Mouse (Mus musculus): ENCODE measurements at regions not wholly inside any gene's neighbourhood (a gene's known extent, or its start where the extent isn't known, plus 50 kb on each side); places are given as distances from the start of the nearest gene placed in this dataset.

DNA sequence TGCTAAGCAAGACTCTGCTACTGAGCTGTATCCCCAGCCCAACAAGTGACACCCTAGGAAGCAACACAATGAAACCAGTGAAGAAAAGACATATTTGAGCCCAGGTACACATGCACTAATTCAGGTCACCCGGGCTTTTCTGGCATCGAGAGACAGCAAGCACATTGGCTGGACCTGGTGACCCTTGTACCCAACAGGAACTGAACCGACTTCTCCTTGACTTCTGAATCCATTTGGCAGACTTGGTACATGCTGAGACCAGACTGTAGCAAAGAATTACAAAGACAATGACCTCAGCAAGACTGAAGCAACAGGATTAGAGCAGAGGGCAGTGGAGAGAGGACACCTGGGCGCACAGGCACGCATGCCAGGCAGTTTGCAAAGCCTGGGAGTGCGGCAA lies 79.1 kb downstream of the Sema4f start:
- DNase-seq (ENCODE audit: low spot score in 2 of 2) = no peak

DNA sequence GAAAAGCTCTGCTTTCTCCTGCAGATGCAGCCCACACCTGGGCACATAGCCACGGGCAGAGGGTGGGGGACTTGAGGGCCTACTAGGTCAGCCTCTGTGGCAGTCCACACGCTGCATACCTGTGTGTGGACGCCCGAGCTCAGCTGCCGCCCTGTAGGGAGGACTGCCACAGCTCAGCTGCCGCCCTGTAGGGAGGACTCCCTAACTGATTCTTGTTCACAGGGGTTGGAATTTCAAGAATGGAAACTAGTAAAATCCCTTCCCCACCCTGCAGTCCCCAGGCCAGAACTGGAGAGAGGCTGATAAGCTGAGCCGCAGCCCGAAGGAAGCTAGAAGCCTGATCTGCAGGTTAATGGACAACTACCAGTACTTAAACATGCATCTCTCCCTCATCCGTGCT lies 82.0 kb upstream of the Hk2 start:
- DNase-seq (ENCODE audit: low spot score in 2 of 2) = no peak

DNA sequence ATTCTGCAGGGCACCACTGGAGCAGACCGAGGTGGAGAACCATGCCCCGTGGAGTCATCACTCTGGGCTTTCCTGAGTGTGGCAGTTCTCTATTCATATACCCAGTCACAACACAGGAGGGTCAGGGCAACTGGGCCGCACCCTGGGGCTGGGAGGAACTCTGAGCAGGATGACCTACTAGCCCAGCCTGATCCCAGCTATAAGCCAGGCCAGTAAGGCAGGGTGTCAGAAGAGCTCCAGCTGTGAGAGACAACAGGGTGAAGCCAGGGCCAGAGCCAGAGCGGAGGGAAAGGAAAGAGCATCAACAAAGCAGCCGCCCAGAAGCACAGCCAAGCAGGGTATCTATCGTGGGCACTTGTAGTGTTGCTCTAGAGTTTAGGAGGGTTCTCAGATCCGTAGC lies 81.1 kb upstream of the Hk2 start:
- DNase-seq (ENCODE audit: low spot score in 2 of 2) = peak in 1 of 2 experiments; percentile 19

DNA sequence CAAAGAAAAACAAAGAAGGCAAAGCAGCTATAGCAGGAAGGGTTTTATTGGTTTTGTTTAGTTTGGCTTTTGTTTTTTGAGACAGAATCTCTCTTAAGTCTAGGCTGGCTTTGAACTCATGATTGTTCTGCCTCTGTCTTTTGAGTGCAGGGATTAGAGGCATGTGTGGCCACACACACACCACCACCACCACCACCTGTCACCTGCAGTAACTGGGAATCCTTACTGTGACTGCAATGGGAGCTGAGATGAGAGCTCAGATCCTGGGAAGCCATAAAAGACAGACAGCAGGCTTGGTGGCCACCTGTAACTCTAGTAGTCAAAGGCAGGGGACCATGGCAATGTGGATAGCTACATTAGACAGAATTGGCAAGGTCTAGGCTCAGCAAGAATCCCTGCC lies 80.5 kb upstream of the Hk2 start:
- no peak for DNase-seq (ENCODE audit: low spot score in 2 of 2)

DNA sequence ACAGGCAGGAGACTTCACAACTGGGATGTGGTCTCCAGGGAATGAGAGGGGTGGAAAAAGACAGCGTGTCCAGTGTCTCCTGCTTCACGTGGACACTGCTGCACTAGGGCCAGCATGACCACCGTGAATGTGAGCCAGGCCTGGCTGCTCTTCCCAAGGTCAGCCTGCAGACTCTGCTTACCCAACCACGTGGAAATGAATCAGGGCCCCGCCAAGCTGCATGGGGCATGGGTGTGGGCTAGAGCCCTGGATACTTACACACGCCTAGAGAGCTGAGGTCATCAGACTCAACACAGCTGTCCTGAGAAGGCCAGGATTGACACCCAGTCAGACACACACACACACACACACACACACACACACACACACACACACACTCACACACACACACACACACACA lies 80.1 kb upstream of the Hk2 start:
- peak; percentile 40 to 62 for DNase-seq (ENCODE audit: low spot score in 2 of 2)

DNA sequence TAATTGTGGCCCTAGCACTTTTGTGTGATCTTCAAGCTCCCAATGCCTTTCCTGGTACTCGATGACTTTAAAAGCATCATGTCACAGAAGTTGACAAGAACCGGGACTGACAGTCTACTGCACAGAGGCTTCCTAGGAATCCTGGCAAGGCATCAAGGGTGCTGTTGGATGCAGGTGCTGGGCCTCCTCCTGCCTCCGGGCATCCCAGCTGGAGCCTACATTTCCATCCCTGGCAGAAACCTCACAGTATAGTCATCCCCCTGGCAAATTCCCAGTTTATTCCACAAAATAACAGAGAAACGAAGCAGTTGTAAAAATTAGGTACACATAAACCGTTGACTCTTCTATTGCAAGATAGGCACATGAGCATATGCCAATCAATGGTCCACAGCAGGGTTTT lies 78.8 kb upstream of the Hk2 start:
- no peak for DNase-seq (ENCODE audit: low spot score in 2 of 2)

DNA sequence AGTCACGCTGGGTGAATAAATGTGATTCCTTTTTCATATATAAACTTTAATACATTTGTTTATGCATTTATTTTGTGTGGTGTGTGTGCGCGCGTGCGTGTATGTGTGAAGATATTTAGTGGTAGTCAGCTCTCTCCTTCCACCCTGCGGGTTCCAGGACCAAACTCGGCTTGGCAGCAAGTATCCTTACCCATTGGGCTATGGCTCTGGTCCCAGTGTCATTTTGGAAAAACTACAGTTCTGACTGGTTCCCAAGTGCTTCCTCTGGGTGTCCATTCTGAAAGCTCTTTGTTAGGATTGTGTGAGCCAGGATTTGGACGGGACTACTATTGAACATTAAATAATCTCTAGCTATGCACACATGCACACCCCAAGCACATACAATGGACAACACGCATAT lies 76.3 kb upstream of the Hk2 start:
- no peak for DNase-seq (ENCODE audit: low spot score in 2 of 2)

DNA sequence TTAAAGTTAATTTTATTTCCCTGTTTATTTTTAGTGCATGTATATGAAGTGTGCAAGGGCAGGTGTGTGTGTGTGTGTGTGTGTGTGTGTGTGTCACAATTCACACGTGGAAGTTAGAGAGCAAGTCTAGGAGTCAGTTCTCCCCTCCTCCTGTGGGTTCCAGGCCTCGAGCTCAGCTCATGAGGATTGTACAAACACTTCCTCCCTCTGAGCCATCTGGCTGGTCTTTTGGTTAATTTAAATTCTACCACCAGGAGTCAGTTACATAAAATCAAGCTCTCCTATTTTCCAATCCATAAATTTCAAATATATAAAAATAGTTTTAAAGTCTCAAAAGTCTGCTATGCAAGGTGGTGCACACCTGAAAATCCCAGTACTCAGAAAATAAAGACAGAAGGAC lies 73.3 kb upstream of the Hk2 start:
- no peak for DNase-seq (ENCODE audit: low spot score in 2 of 2)

DNA sequence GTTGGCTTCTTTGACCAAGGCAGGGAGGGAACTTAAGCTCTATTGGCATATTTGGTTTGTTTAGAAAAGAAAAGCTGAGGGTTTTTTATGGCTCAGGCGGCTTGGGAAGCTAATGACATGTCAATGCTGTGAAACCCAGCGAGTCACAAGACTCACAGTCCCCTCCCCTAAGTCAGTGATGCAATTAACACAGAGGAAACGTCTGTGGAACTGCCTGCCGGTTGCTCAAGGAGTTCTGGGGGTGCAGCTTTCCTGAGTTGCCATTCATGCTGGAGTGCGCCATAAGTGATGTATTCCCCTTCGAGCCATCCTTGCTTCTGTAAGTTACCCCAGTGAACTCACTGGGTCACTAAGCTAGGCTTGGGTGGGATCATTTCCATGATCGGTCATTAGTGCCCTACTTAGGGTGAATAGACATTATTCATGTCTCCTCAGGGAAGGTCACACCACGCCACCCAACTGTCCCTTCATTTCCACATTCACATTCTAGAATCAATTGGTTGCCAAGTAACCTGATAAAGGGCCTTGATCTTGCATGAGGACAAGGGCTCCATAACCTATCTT lies 72.4 kb upstream of the Hk2 start:
- no peak for DNase-seq (ENCODE audit: low spot score in 2 of 2)

DNA sequence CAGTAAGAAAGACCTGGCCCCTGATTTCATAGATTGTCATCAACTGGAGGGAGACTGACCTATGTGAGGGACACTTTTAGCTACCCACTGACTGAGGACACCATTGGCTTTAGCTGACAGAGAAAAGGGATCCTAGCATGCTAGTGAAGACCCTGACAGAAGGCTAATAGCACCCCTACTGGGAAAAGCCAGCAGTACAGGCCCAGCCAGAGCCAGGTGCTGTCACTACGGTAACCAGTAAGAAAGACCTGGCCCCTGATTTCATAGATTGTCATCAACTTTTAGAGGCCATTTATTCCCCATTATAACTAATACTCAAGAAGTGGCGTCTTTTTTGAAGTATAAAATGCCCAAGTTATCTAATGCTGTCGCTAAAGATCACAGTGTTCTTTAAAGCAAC lies 70.2 kb upstream of the Hk2 start:
- DNase-seq (ENCODE audit: low spot score in 2 of 2) = no peak

DNA sequence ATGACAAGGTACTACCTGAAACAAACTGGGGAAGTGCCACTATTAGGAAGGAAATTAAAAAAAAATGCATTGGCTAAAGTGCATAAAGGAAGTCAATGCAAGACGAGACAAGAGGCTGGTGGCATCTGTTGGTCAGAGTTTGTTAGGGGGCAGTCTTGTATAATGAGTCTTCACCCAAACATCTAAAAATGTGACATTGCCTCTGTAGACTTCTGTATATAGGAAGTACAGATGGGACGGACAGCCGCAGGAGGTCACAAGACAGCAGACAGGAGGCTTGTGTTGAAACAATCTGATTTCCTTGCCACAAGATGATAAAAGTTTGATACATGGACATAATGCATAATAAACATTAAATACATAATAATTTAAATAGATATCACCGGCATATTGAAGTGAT lies 69.6 kb upstream of the Hk2 start:
- no peak for DNase-seq (ENCODE audit: low spot score in 2 of 2)

DNA sequence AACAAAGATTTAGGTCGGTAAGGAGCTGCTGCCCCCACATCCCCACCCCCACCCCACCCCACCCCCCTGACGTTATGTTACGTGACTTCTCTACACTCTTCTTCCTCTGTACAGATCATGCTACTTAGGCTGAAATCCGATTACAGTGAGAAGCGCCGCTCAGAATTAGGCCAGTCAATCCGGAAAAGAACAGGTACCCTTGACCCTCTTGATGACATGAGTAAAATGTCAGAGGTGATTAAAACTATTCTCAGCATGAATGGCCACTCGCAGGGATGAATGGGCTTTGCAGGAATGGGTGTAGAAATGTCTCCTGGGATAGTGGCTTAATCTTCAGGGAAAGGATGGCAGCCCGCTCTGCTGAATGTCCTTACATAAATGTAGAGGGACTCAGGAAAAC lies 63.0 kb upstream of the Hk2 start:
- no peak for DNase-seq (ENCODE audit: low spot score in 2 of 2)

DNA sequence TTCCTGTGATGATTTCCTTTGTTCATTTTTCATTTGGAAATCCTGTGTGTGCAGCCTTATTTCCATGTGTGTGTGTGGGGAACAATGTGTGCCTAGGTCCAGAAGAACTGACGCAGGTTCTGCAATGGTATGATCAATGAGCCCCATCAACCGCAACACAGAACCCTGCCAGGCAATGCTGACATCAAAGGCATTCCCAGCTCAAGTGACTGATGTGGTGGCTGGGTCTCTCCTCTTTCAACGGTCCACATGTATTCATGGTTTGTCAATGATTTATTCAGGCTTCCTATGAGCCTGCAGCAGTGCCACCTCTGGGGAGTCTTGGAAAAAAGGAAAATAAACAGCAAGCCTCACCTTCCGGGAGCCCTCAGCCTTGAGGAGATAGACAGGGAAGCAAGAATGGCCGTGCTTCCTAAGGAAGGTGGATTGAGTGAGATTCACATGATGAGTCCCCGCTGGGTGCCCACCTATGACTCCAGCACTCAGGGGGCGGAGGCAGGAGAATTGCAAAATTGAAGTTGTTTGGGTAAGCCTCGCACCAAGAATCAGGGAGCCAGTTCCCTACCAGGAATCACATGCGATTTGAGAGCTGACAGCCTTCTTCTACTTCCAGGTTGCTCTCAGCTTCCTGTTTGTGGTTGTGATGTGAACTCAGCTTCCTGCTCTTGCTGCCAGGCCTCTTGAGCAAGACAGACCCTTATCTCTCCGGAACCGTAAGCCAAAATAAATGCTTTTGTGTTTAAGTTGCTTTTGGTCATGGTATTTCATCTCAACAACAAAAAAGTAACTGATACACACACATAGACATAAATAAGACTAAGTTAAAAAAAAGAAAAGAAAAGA lies 61.2 kb upstream of the Hk2 start:
- no peak for DNase-seq (ENCODE audit: low spot score in 2 of 2)

DNA sequence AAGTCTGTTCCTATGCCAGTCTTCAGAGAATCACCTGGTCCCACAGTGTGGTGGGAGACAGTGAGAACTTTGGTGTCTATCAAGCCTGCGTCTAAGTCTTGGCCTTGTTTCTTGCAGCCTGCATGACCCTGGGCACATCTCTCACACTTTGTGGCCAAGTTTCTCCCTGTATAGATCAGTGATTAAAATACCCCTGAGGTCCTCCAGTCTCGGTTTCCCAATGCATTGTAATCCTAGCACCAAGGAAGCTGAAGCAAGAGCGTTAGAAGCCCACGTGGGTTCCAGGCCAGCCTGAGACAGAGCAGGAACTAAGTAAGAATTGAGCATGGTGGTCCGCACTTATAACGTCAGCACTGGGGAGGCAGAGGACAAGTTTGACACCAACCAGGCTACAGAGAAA lies 59.6 kb upstream of the Hk2 start:
- no peak for DNase-seq (ENCODE audit: low spot score in 2 of 2)

DNA sequence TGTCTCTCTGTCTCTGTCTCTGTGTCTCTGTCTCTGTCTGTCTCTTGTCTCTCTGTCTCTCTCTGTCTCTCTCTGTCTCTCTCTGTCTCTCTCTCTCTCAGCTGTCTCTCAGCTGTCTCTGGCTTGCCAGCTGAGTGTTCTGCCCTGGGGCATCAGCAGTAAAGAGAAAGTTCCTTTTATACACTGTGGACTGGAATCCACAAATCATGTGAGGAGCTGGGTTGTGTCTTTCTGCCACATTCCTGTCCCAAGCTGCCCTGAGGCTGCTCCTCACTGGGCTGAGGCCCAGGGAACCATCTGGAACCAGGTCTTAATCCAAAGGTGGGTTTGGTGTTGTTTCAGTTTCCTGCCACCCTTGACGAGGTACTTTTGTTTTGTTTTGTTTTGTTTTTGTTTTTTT lies 57.0 kb upstream of the Hk2 start:
- no peak for DNase-seq (ENCODE audit: low spot score in 2 of 2)

DNA sequence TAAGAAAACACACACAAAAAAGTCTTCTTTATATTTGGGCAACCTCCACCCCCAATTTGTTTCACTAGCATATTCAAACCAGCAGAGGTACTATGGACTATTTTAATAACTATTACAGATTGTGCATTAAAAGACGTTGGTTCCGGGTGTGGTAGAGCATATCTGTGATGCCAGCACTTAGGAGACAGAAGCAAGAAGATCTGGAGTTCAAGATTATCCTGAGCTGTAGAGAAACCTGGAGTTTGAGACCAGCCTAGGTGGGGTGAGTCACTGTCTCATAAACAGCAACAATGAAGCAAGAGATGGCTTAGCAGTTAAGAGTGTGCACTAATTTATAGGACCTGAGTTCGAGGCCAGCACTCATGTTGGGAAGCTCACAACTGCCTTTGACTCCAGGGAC lies 50.4 kb upstream of the Hk2 start:
- DNase-seq (ENCODE audit: low spot score in 2 of 2) = no peak

DNA sequence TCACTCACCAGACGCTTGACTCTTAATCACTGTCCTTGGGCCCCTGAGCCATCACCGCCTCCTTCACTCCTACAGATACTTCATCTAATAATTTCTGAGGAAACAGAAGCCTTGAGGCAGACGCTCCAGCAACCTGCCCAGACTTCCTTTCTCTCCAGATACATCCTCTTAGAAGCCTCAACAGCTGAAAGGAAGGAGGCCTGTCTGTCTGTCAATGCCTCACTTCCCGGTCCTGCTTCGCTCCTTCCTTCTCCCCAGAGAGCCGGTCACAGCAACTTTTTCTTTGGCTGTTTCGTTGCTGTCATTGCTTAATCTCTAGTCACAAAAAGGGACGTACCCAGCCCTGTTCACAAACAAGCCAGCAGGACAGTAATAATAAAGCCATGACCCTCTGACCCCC lies 50.0 kb upstream of the Hk2 start:
- DNase-seq (ENCODE audit: low spot score in 2 of 2) = no peak

Data from urinary bladder, postnatal 36 days (tissue).